Mouse (Mus musculus): Measurements from ENCODE around the gene Cmss1. TPM values are rescaled to one million over a fixed set of nuclear protein-coding genes. Genes with fewer than 3 reads are reported as not detected.

Cmss1 gene
- polyA plus RNA-seq, 2 experiments, result 10.9 to 45.3 TPM

DNA sequence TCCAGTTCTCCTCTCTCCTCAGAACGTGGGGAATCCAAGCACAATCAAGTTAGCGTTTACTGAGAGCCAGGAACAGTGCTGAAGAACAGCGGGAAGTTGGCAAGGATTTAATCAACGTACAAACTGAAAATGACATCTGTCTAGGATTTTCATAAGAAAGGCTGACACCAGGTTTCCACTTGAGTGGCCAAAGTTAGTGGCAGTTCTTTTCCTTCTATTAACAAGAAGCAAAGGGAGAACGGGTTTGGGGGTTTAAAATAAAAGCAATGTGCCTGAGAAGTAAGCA, 266.1 kb downstream of the Cmss1 start:
- H3K4me1 ChIP-seq (ENCODE audit: control insufficient read depth, insufficient read depth, low read length), result peaks cover 48% of the 10 kb centered on the region
- H3K9ac ChIP-seq (ENCODE audit: low read depth, low read length, severe bottlenecking), result no peak overlapping the region
- DNase-seq (ENCODE audit: low spot score), result peak; percentile 79
- no peak overlapping the region for H3K4me3 ChIP-seq (replicated peaks; ENCODE audit: low read length)
- WGBS, result 31% methylated on average over 5 of the region's 5 CpGs
- ATAC-seq (ENCODE audit: low FRiP score, low read depth), result no peak
- H3K27me3 ChIP-seq (ENCODE audit: control insufficient read depth, insufficient read depth, low read length), result no peaks in the 10 kb centered on the region
- no peak for TF ChIP-seq POLR2A (IDR thresholded peaks at IDR 0.05; ENCODE audit: borderline replicate concordance, extremely low read depth, insufficient read depth, insufficient read length)
- no peaks in the 10 kb centered on the region for H3K36me3 ChIP-seq (ENCODE audit: control insufficient read depth, insufficient read depth, low read length)
- 0 out of 2 replicates have a peak overlapping the region, but pooled peaks have one; percentile 17 for H3K4me2 ChIP-seq (replicated peaks; ENCODE audit: low read depth, low read length, severe bottlenecking)
- no peaks in the 10 kb centered on the region for H3K9me3 ChIP-seq (ENCODE audit: control insufficient read depth, low read length)
- peak overlapping the region; percentile 72; the same call in 1 of the 2 replicates for H3K27ac ChIP-seq (replicated peaks; ENCODE audit: low read depth, low read length)

- Histone ChIP-seq H3K36me3 (ENCODE audit: control insufficient read depth, insufficient read depth, low read length) (no peaks in the 10 kb centered on the region), H3K27ac (replicated peaks; ENCODE audit: low read depth, low read length) (peak overlapping the region; percentile 72; the same call in 1 of the 2 replicates), H3K9me3 (ENCODE audit: control insufficient read depth, low read length) (no peaks in the 10 kb centered on the region), H3K4me1 (ENCODE audit: control insufficient read depth, insufficient read depth, low read length) (peaks cover 48% of the 10 kb centered on the region), H3K4me3 (replicated peaks; ENCODE audit: low read length) (no peak overlapping the region), H3K4me2 (replicated peaks; ENCODE audit: low read depth, low read length, severe bottlenecking) (0 out of 2 replicates have a peak overlapping the region, but pooled peaks have one; percentile 17), H3K9ac (ENCODE audit: low read depth, low read length, severe bottlenecking) (no peak overlapping the region), H3K27me3 (ENCODE audit: control insufficient read depth, insufficient read depth, low read length) (no peaks in the 10 kb centered on the region)
- 69% methylated on average over 8 of the region's 8 CpGs for WGBS
- no peak for DNase-seq (ENCODE audit: low spot score)
- no peak for TF ChIP-seq POLR2A (IDR thresholded peaks at IDR 0.05; ENCODE audit: borderline replicate concordance, extremely low read depth, insufficient read depth, insufficient read length)
- ATAC-seq (ENCODE audit: low FRiP score, low read depth), result no peak
Measured at GRCm38 (mm10) chr16:57339765-57340612, 266.7 kb downstream of the Cmss1 start.

GRCm38 (mm10) chr16:57336770-57337423, 269.8 kb downstream of the Cmss1 start:
- Histone ChIP-seq H3K4me3 (replicated peaks; ENCODE audit: low read length) (no peak overlapping the region), H3K27me3 (ENCODE audit: control insufficient read depth, insufficient read depth, low read length) (no peaks in the 10 kb centered on the region), H3K9ac (ENCODE audit: low read depth, low read length, severe bottlenecking) (no peak overlapping the region), H3K4me1 (ENCODE audit: control insufficient read depth, insufficient read depth, low read length) (peaks cover 50% of the 10 kb centered on the region), H3K4me2 (replicated peaks; ENCODE audit: low read depth, low read length, severe bottlenecking) (peak overlapping the region; percentile 3; the same call in 1 of the 2 replicates), H3K9me3 (ENCODE audit: control insufficient read depth, low read length) (no peaks in the 10 kb centered on the region), H3K36me3 (ENCODE audit: control insufficient read depth, insufficient read depth, low read length) (no peaks in the 10 kb centered on the region), H3K27ac (replicated peaks; ENCODE audit: low read depth, low read length) (peak overlapping the region; percentile 55; the same call in 1 of the 2 replicates)
- TF ChIP-seq POLR2A (IDR thresholded peaks at IDR 0.05; ENCODE audit: borderline replicate concordance, extremely low read depth, insufficient read depth, insufficient read length), result no peak
- ATAC-seq (ENCODE audit: low FRiP score, low read depth) (no peak), DNase-seq (ENCODE audit: low spot score) (no peak)
- 30% methylated on average over 11 of the region's 11 CpGs for WGBS

GRCm38 (mm10) chr16:57332301-57332700, 274.4 kb downstream of the Cmss1 start:
- no peaks in the 10 kb centered on the region for H3K36me3 ChIP-seq (ENCODE audit: control insufficient read depth, insufficient read depth, low read length)
- 58% methylated on average over 7 of the region's 7 CpGs for WGBS
- DNase-seq (ENCODE audit: low spot score) (peak; percentile 57), ATAC-seq (ENCODE audit: low FRiP score, low read depth) (peak; percentile 8; the same call in 1 of the 2 replicates)
- H3K9me3 ChIP-seq (ENCODE audit: control insufficient read depth, low read length), result no peaks in the 10 kb centered on the region
- H3K9ac ChIP-seq (ENCODE audit: low read depth, low read length, severe bottlenecking), result no peak overlapping the region
- no peak overlapping the region for H3K4me3 ChIP-seq (replicated peaks; ENCODE audit: low read length)
- peaks cover 31% of the 10 kb centered on the region for H3K4me1 ChIP-seq (ENCODE audit: control insufficient read depth, insufficient read depth, low read length)
- no peak for TF ChIP-seq POLR2A (IDR thresholded peaks at IDR 0.05; ENCODE audit: borderline replicate concordance, extremely low read depth, insufficient read depth, insufficient read length)
- H3K27ac ChIP-seq (replicated peaks; ENCODE audit: low read depth, low read length), result peak overlapping the region; percentile 28; the same call in 1 of the 2 replicates
- no peaks in the 10 kb centered on the region for H3K27me3 ChIP-seq (ENCODE audit: control insufficient read depth, insufficient read depth, low read length)
- no peak overlapping the region for H3K4me2 ChIP-seq (replicated peaks; ENCODE audit: low read depth, low read length, severe bottlenecking)

DNA sequence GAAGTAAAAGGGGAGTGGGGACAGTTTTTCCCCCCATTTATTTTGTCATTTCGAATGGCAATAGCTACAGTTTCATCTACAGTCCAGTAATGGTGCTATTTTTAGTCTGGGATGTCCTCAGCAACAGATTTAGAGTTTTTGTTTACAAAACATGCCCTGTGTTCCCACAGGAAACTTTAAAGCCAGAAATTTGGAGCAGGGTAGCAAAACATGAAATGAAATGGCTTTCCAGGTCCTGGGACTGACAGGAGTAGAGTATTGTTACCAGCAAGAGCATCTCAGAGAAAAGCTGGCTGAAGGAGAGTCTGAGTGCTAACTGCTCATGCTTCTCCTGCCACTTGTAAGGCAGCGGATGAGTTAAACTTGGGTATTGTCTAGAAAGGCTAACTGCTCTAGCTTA, 276.6 kb downstream of the Cmss1 start:
- 87% methylated on average over 2 of the region's 2 CpGs for WGBS
- H3K27me3 ChIP-seq (ENCODE audit: control insufficient read depth, insufficient read depth, low read length), result no peaks in the 10 kb centered on the region

More for the DNA sequence above, 276.6 kb downstream of the Cmss1 start:
- Histone ChIP-seq H3K36me3 (ENCODE audit: control insufficient read depth, insufficient read depth, low read length) (no peaks in the 10 kb centered on the region), H3K9me3 (ENCODE audit: control insufficient read depth, low read length) (no peaks in the 10 kb centered on the region), H3K4me3 (replicated peaks; ENCODE audit: low read length) (no peak overlapping the region), H3K4me1 (ENCODE audit: control insufficient read depth, insufficient read depth, low read length) (peaks cover 24% of the 10 kb centered on the region), H3K4me2 (replicated peaks; ENCODE audit: low read depth, low read length, severe bottlenecking) (no peak overlapping the region), H3K9ac (ENCODE audit: low read depth, low read length, severe bottlenecking) (no peak overlapping the region), H3K27ac (replicated peaks; ENCODE audit: low read depth, low read length) (no peak overlapping the region)
- DNase-seq (ENCODE audit: low spot score) (no peak), ATAC-seq (ENCODE audit: low FRiP score, low read depth) (no peak)
- TF ChIP-seq POLR2A (IDR thresholded peaks at IDR 0.05; ENCODE audit: borderline replicate concordance, extremely low read depth, insufficient read depth, insufficient read length), result no peak

Data from limb, embryonic 14.5 days (tissue).